Mouse (Mus musculus) G1E (cell line): Measurements from ENCODE around the gene 1600012H06Rik.

ENCODE experiments used
- CTCF ChIP-seq: IDR thresholded peaks from 2 replicates; pipeline ENCODE4 v1.5.1; 2012; ENCODE audit warnings: low read depth, low read length, inconsistent platforms, mixed read lengths
- GATA1 ChIP-seq: IDR thresholded peaks from 2 replicates; pipeline ENCODE4 v1.6.1; 2012; ENCODE audit warnings: borderline replicate concordance, low read length, inconsistent platforms, mixed read lengths
- GATA2 ChIP-seq: IDR thresholded peaks from 2 replicates; pipeline ENCODE4 v1.6.1; 2012; ENCODE audit warnings: low read depth, low read length, inconsistent platforms, borderline replicate concordance
- POLR2AphosphoS5 ChIP-seq: IDR thresholded peaks from 2 replicates; pipeline ENCODE4 v1.6.1; 2012; ENCODE audit warnings: low read depth, low read length, inconsistent platforms; ENCODE audit not compliant: insufficient replicate concordance
- TAL1 ChIP-seq: conservative IDR thresholded peaks from 2 replicates; pipeline ENCODE4 v1.6.1; 2012; ENCODE audit warnings: low read depth, low read length, inconsistent platforms, mixed read lengths

DNA sequence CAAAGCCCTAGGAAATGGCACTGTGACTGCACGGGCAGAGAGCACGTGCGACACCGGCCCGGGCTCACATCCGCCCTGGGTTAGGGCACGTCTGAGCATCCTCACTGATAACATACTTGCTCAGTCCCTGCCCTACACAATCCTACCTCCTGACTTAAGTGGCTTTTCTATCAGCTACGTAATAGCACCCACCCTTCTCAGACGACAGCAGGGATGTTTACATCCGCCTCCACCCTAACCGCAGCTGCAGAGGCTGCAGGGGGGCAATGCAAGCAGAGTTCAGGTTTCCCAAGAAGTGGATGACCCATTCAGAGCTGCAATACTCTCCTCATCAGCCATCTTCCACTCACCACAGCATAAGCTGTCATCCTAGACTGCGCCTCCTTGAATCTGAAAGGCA lies 35.8 kb upstream of the 1600012H06Rik start:
- TF ChIP-seq CTCF (no peak), GATA1 (no peak), TAL1 (no peak), POLR2AphosphoS5 (no peak), GATA2 (no peak)
